Mouse (Mus musculus) gastrocnemius, adult 8-10 months (tissue): ENCODE data around the gene Nxn. TPM values are rescaled to one million over a fixed set of nuclear protein-coding genes. Genes with fewer than 3 reads are reported as not detected.

Experiments
- DNase-seq, 2 experiments: peaks; one replicate each; pipeline ENCODE4 v3.0.0; 2022; ENCODE audit warnings: low spot score in 2 of 2
- total RNA-seq, 4 experiments: library from RNA; stranded (reverse); gene quantifications; 2 replicates each; pipeline ENCODE4 v1.2.4; 2022

Nxn gene
- 10 to 100 TPM; 41.5 to 47.7 (median 43.3) TPM for total RNA-seq

DNA sequence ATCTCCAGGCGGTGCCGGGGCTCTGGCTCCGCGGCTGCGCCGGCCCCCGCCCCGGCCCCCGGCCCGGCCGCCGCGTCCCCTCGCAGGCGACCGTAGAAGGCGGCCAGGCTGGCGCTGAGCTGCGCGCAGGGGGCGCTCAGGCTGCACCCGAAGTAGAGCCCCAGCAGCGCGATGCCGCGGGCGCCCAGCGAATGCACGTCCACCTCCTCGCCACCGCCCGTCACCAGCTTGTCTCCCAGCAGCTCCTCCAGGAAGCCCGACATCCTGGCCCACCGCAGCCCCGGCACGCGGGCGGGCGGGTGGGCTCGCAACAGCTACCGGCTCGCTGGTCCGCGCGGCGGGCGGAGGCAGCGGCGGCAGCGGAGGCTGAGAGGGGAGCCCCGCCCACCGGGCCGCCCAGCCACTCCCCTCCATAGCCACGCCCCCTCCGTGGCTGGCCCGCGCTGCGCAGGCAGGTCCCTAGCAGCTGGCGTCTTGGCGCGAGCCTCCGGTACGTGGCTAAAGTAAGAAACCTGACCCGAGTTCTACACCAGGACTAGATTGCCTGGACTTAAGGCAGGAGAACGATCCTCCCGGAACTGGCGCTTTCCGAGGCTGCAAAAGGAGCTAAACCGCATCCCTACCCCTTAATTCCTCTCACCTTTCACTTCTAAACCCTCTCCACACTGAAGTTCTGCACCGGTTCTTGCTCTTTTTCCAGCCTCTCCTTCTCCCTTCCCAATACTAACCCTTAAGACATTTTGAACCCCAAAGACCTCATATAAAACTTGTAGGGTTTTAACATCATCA, at the start of gene Nxn:
TSS of gene Nxn (minus strand) at position 343 of the 789 bp plus-strand sequence.
- peak; percentile 95 to 97 for DNase-seq

DNA sequence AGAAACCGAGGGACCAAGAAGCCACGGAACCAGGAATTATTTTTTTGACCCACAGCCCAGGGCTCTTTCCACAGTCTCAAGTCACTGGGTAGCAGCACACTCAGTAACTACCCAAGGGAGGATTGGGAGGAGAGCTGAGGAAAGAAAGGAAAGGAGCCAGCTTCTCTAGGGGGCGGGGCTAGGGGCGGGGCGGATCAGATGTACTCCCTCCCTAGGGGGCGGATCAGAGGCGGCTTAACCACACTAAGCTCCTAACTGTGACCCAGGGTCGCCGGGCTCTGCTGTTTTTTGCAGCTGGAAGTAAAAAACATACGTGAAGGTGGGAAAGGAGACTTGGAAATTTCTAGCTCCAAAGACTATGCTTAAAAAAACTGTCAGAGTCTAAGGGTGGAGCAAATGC, 47.3 kb upstream of the Nxn start:
- DNase-seq = no peak

DNA sequence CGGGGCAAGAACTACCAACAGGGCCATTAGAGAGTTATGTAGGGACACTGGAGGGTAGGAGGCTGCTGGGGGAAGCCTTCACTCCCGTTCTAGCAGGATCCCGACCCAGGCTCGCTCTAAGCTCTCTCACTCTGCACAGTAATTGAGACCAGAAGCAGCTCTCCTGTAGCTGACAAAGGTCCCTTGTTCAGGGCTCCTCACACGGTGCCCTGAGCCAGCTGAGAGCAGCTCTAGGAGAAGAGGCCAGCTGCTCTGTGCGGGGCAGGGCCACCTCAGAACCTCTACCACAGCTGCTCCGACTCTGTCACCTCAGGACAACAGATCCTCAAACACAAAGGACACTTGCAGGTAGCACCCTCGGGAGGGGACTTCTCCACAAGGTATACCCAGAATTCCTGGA, 46.5 kb upstream of the Nxn start:
- no peak for DNase-seq

DNA sequence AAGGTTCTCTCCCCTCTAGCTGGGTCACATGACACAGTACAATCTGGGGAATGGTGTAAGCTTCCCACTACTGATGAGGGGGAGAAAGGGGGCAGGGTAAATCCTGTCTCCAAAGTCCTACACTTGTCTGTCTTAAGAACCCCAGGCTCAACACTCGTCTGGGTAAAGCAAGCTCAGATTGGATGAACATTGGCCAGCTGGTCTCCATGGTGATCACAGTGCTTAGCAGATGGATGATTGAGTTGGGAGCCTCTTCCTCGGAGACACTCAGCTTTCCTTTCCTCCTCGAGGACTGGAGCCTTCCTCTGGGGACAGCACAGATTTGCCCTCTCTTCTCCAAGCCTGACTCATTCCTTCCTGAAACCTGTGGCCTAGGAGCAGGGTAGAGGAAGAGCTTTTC, 40.7 kb upstream of the Nxn start:
- DNase-seq = no peak

DNA sequence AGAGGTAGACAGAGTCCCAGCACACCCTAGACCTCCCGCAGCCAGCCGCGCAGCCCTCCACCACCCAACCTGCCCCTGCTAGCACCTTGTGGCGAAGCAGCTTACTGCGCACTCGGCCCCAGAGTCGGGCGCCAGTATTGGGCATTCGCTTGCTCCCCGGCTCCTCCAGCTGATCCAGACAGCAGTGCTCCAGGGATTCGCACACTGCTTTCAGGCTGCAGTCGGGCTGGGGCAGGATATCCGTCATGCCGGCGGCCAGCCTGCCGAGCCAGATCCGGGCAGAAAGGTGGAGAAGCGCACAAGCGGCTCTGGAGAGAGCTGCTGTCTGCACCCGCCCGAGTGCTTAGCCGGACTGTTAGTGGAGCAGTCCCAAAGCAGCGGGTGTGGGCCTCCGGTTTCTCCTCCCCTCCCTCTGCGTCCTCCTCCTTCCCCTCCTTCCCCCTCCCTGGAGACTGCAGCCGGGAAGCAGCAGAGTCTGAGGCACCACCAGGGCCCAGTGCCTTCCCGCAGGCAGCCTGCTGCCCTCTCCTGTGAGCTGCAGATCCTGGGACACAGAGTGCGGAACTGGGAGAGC, 38.0 kb upstream of the Nxn start:
- DNase-seq = peak; percentile 42 to 61

DNA sequence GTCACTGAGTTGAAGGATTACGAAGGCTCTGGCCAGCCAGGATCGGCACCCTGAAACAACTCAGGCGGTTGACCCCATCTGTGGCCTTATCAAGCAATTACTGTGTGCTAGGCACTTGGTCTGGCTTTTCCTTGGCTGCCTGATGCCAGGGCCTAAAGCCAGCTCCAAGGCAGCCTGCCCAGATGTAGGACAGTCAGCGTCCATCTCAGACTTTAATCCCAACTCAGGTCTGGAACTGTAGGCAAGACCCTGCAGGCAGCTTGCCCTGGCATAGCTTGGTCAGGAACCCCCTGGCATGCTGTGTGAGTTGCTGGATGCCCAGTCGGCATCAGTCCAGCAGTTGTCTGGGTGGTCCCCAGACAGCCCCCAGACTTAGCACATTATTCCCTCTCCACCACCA, 37.1 kb upstream of the Nxn start:
- peak in 1 of 2 experiments; percentile 27 for DNase-seq

DNA sequence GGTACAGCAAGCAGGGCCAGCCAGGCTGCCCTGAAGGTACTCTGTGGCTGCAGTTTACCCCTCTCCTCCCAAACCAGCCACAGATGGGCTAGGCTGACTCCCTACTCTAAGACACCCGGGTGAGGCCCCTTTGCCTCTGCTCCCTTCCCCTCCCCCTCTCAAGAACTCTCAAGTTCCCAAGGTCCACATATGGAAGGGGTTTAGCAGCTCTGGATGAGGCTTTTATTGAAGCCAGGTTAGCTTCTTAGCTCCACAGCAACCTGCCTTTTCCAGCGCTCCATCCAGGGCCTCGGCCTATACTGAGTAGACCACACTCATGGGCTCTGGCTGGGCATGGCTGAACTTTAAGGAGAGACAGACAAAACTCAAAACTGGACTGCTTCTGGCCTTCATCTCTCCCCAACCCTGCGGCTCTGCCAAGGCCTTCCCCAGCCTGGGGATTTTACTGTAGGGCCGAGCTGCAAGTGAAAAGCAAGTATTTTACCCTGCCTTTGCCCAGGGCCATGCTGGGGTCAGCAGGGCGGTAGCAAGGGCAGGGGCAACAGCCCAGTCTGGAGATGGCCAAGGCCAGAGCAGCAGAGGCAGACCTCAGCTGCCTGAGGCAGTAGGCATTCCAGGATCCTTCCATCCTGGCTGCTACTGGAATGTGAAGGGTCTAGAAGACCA, 31.2 kb upstream of the Nxn start:
- no peak for DNase-seq

DNA sequence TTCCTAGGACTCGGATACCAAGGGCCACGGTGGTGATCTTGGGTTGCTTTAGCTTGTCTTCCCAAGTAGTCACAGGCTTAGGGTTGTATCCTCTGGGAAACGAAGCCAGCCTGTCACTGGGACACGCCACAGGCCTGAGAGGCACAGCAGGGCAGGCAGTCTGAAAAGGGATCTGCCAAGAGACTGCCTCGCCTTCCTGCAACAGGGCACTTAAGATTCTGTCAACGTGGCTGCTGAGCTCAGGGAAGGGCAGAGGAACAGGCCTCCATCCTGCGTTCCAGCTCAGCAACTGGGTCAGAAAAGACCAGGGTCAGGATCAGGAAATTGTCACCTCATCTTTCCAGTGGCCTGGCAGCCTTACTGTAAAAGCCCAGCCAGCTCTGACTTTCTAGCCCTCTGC, 30.6 kb upstream of the Nxn start:
- DNase-seq = peak in 1 of 2 experiments; percentile 33

DNA sequence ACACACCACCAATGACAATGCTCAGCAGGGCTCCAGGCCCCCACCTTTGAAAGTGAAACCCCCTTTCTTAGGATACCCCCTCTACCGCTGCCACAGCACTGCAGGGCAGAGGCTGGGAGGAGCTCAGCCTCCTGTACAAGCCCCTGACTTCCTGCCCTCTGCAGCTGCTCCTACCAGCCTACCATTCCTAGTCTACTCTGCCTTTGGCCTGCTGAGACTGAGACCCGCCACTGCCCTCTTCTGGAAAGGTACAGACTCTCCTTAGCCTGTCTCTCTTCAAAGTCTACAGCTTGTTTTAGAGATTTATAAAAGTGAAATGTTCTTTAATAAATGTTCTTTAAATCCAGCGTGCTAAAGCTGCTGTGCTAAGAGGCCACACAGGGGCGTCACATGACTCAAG, 30.1 kb upstream of the Nxn start:
- DNase-seq = no peak

DNA sequence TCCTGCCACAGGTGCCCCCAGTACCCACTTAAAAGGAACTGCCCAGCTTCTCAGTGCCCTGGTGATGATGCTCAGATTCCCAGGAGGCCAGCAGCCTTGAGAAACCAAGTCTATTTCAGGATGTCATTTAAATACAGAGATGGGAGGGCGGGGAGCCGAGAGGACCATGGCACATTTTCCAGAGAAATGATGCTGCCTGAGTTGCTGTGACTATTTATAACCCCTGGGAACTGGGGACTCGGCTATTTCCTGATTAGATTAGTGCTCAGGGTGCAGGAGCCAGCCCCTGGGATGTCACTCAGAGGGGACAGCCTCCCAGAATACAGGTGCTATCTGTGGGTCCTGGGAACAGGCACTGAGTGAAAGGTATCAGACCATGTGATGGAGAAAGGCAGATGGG, 28.8 kb upstream of the Nxn start:
- peak in 1 of 2 experiments; percentile 24 for DNase-seq

DNA sequence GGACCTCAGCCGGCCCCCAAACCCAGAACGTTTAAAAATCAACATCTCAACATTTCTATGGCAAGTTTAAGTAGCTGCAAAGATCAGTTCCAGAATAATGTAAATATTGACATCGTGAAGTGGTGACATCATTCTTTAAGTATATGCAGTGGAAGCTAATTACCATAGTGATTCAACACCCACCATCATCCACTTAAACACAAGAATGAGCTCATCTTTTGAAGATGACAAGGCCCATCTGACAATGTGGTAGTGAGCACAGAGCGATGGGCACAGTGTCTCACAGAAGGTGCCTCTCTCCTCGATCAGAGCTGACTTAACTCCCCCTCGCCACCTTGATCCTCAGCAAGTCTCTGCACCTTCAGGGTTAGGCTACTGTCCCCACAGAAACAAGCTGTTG, 26.8 kb upstream of the Nxn start:
- DNase-seq = no peak

DNA sequence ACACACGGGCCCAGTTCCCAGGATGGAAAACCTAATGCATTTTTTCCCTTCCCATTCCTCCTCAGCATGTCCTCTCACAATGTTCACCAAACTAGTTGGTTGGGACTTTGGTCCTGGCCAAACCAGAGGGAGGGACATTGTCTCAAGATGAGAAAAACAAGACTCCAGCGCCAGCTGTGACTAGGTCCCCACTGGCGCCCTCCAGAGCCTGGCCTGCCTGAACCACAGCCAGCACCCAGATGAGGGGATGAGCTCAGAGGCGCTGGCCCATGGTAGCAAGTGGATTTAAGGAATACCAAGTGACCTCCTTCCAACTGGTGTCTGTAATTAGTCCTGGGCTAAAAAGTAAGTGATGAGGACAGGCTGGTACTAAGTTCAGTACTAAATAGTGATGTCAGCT, 22.0 kb upstream of the Nxn start:
- peak in 1 of 2 experiments; percentile 32 for DNase-seq

DNA sequence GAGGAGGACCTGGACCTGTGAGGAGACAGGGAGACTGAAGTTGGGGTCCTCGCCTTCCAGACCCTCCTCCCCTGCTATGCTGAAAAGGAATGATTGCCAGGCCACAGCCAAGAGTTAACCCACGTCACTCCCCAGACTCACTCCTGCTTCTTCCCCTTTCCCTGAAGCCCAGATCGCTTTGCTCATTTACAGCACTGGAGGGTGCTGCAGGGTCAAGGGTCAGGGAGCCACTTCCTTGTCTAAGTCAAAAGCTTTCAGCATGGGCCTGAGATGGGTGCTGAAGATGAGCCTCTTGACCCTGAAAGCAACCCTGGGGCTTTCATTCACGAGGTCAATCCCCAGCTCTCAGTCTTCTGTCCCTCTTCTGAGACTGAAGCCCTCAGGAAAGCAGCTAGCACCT, 20.2 kb upstream of the Nxn start:
- no peak for DNase-seq

DNA sequence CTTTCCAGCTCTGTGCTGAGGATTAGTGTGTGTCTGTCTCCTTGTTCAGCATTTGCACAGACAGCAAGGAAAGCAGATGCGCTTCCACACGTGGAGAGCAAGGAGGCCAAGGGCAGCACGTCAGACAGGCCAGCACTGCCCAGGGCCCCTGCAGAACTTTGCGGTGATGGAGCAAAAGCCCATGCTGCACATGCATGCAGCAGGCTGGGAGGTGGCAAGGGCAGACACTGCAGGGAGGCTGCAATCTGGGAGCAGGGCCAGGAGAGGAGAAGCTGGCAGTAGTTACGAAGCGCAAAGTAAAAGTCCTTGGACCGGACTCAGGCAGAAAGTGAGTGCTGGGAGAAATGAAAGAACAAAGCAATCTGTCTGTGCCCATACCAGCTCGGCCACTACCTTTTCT, 19.5 kb upstream of the Nxn start:
- DNase-seq = no peak

DNA sequence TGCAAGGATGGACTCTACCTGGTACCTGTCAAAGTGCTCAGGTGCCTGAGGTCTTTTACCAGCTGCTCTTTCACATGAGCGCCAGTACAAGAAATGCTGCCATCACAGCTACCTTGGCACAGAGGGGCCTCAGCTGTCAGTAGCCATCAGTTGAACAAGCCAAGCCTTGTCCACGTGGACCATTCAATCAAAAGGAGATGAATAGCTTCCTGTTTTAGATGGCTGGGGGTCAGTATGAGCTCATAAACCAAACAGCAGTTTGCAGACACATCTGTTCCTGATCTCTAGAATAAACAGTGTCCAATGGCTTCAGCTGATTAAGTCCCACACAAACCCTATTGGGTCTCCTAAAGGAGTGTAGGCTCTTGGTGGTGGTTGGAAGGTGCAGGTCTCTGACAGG, 17.0 kb upstream of the Nxn start:
- DNase-seq = no peak

DNA sequence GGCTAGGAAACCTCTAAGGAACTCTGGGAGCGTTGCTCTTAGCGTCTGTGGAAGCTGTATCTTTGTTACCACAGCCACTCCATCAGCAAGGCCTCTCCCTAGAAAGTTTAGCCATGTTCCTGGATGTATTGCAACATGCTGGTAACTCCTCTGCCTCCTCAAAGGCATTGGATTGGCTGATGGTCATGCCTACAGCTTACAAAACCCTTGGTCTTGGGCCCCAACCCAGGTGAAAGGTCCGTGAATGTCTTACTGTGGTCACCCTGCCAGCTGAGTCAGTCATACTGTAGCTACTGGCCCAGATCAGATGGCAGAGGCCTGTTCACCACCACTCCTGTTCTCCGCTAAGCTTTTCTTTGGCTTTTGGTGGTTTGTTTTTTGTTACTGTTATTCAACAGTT, 16.1 kb upstream of the Nxn start:
- DNase-seq = peak in 1 of 2 experiments; percentile 40

DNA sequence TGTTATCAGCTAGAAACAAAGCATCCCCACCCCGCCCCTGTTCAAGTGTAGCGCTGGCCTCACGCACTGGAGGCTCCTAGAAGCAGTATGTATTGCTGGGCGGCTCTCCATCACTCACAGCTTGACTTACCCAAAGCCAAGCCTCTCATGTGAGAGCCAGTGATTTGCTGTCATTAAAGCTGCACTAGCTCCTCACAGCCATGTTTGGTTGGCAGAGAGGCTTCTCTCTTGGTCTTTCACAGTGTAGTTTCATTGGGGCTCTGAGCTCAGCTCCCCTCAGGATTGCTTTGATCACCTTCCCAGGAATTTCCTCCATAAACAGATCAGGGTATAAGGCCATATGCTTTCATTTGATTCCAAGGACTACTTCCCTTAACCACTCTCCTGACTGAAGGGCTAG, 14.3 kb upstream of the Nxn start:
- no peak for DNase-seq

DNA sequence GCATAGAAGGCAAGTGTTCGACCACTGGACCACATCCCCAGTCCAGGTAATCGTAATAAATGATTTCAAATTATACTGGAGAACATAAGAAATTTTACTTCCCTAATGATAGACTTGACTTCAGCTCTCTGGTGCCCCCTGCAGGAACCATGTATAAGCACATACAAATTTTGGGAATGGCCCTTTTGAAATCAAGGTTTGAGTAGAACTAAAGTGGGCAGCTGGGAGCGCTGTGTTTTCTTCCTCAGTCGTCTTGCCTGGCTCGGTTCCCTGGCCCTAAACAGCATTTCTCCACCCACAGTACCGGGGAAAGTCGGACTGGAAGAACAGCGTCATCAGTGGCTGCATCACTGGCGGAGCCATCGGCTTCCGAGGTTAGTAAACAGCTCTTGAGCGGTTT, 11.9 kb upstream of the Nxn start:
- DNase-seq = peak in 1 of 2 experiments; percentile 23

DNA sequence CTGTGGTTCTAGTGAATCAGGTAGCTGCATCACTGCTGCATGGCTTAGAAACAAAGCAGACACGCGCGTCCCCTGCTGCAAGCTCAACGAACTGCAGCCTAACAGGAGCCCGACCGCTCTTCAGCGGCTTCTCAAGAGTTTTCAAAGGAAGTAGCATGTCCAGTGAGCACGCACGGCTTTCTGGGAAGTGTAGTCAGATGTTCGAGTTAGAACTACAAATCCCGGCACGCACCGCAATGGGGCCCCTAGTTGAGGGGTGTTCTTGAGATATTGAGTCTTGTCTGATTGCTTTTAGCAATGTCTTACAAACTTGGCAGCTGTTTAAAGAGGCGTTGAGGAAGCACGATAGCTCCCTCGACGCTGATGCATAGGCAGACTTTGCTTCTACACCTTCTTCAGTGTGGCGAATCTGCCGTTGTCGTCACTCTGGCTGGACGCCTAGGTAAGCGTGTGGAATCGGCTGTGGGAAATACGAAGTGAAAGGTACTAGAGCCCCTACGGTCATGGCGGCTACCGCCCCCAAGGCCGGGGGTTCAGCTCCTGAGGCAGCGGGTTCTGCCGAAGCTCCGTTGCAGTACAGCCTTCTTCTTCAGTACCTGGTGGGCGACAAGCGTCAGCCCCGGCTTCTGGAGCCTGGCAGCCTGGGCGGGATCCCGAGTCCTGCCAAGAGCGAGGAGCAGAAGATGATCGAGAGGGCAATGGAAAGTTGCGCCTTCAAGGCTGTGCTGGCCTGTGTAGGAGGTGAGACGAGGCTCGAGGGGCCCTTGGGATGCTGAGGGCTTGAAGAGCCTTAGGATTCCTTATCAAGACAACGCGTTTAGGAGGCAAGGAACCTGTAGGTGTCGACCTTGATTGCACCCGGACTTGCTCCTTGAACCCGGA, 8.0 kb upstream of the Nxn start, which contains the start of gene Timm22:
TSS of gene Timm22 (plus strand) at position 251 of the 882 bp plus-strand sequence.
- peak; percentile 95 for DNase-seq

DNA sequence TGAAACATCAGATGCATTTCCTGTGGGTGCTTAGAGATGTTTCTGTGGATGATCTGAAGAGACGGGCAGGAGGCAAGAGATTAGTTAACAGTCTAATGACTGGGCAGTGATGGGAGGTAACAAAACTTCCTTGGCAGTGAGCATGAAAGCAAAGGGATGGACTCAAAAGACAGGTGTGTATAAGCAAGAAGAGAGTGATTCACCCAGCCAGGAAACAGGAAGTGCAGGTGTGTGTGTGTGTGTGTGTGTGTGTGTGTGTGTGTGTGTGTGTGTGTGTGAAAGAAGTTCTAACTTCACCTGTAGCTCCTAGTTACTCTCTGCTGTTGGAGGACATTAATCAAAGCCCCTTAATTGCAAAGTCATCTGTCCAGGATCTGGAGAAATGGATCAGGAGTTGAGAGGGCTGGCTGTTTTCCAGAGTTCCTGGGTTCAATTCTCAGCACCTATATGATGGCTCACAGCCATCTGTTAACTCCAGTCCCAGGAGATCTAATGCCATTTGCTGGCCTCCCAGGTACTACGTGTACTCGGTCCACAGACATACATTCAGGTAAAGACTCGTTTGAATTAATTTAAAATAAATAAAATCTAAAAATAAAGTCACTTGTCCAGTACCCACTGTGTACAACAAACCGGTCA, 6.8 kb upstream of the Nxn start:
- DNase-seq = no peak

DNA sequence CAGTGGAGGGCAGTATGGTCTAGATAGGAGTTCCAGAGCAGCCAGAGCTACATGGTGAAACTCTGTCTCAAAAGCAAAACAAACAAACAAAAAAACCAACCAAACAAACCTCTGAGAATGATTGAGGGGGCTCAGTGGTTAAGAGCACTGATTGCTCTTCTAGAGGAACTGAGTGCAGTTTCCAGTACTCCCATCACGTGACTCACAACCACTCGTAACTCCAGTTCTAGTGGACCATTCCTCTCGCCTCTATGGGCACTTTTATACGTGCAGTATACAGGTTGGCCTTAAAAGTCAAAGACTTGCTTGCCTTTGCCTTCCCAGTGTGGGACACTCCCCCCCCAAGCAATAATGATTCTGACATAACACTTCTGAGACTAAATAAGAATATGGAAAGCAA, 6.2 kb upstream of the Nxn start:
- DNase-seq = no peak
